Mouse (Mus musculus) intestine, embryonic 15.5 days (tissue): ENCODE data around the gene Pxylp1. TPM values are rescaled to one million over a fixed set of nuclear protein-coding genes. Genes with fewer than 3 reads are reported as not detected.

Experiments used
- ATAC-seq: fragments of 200-750 bp; cut with Nextera tagmentation; 2 replicates; pipeline ENCODE4 v1.8.0; 2017; ENCODE audit warnings: moderate TSS enrichment, moderate library complexity
- H3K27ac ChIP-seq: fragments of 300-500 bp; sonication (generic); 2 replicates; pipeline ENCODE4 v1.5.1; 2015; ENCODE audit warnings: mild to moderate bottlenecking, inconsistent platforms
- H3K27me3 ChIP-seq: fragments of 300-500 bp; sonication (generic); replicated peaks from 2 replicates; pipeline ENCODE4 v1.6.1; 2015; ENCODE audit warnings: inconsistent platforms
- H3K36me3 ChIP-seq: fragments of 300-500 bp; sonication (generic); 2 replicates; pipeline ENCODE4 v1.6.1; 2015; ENCODE audit warnings: inconsistent platforms
- H3K4me1 ChIP-seq: fragments of 300-500 bp; sonication (generic); replicated peaks from 2 replicates; pipeline ENCODE4 v1.6.1; 2015; ENCODE audit warnings: inconsistent platforms
- H3K4me2 ChIP-seq: fragments of 300-500 bp; sonication (generic); replicated peaks from 2 replicates; pipeline ENCODE4 v1.6.1; 2015; ENCODE audit warnings: mild to moderate bottlenecking, inconsistent platforms
- H3K4me3 ChIP-seq: fragments of 300-500 bp; sonication (generic); replicated peaks from 2 replicates; pipeline ENCODE4 v1.5.1; 2015; ENCODE audit warnings: inconsistent platforms
- H3K9ac ChIP-seq: fragments of 300-500 bp; sonication (generic); 2 replicates; pipeline ENCODE4 v1.6.1; 2015; ENCODE audit warnings: inconsistent platforms
- H3K9me3 ChIP-seq: fragments of 300-500 bp; sonication (generic); 2 replicates; pipeline ENCODE4 v1.6.1; 2016; ENCODE audit warnings: inconsistent platforms
- WGBS: fragments of 180-500 bp; shearing (Covaris S2); methylation state at CpG from one replicate; pipeline ENCODE4 v1.1.7; 2015; 5-methylcytosine and 5-hydroxymethylcytosine counted together
- polyA plus RNA-seq: library from polyadenylated mRNA; unstranded; fragments of >200 nt; fragmentation: Nextera tagmentation; extraction: Ambion mirVana; gene quantifications from 2 replicates; pipeline ENCODE4 v1.2.1, GENCODE M21; 2015

The Pxylp1 gene
- polyA plus RNA-seq, 1 experiment from 2014 or later: 41.5 TPM

GRCm38 (mm10) chr9:96851036-96851435, 41.4 kb downstream of the Pxylp1 start:
- 0 out of 2 replicates have a peak overlapping the region, but pooled peaks have one; percentile 57 for H3K27ac ChIP-seq
- WGBS: 74% methylated on average over 7 of the region's 7 CpGs

GRCm38 (mm10) chr9:96849012-96849411, 43.5 kb downstream of the Pxylp1 start:
- Histone ChIP-seq H3K9ac (no peak overlapping the region), H3K4me3 (no peak overlapping the region), H3K4me2 (no peak overlapping the region), H3K27me3 (no peaks in the 10 kb centered on the region), H3K4me1 (peaks cover 12% of the 10 kb centered on the region), H3K9me3 (no peaks in the 10 kb centered on the region), H3K36me3 (no peaks in the 10 kb centered on the region), H3K27ac (no peak overlapping the region)
- WGBS: 65% methylated on average over 5 of the region's 5 CpGs
- no peak for ATAC-seq

More at GRCm38 (mm10) chr9:96851036-96851435, 41.4 kb downstream of the Pxylp1 start:
- no peaks in the 10 kb centered on the region for H3K27me3 ChIP-seq
- peak; percentile 17; the same call in 1 of the 2 replicates for ATAC-seq
- no peak overlapping the region for H3K4me3 ChIP-seq
- no peak overlapping the region for H3K9ac ChIP-seq
- no peak overlapping the region for H3K4me2 ChIP-seq
- no peaks in the 10 kb centered on the region for H3K9me3 ChIP-seq
- no peaks in the 10 kb centered on the region for H3K36me3 ChIP-seq
- H3K4me1 ChIP-seq: peaks cover 12% of the 10 kb centered on the region

- H3K4me2 ChIP-seq: no peak overlapping the region
- H3K4me3 ChIP-seq: no peak overlapping the region
- no peak overlapping the region for H3K27ac ChIP-seq
- no peaks in the 10 kb centered on the region for H3K36me3 ChIP-seq
- no peak overlapping the region for H3K9ac ChIP-seq
- no peak for ATAC-seq
- WGBS: 88% methylated on average over 8 of the region's 8 CpGs
- H3K27me3 ChIP-seq: no peaks in the 10 kb centered on the region
- no peaks in the 10 kb centered on the region for H3K9me3 ChIP-seq
- H3K4me1 ChIP-seq: peaks cover 9% of the 10 kb centered on the region
Measured at GRCm38 (mm10) chr9:96846361-96846760, 46.1 kb downstream of the Pxylp1 start.

- Histone ChIP-seq H3K4me3 (no peak overlapping the region), H3K4me2 (no peak overlapping the region), H3K4me1 (peaks cover 4% of the 10 kb centered on the region; the same call in 1 of the 2 replicates), H3K27me3 (no peaks in the 10 kb centered on the region), H3K36me3 (no peaks in the 10 kb centered on the region), H3K27ac (no peak overlapping the region), H3K9ac (no peak overlapping the region), H3K9me3 (no peaks in the 10 kb centered on the region)
- 55% methylated on average over 3 of the region's 3 CpGs for WGBS
- ATAC-seq: peak; percentile 52
Measured at GRCm38 (mm10) chr9:96844798-96845209, 47.7 kb downstream of the Pxylp1 start.

- ATAC-seq: no peak
- WGBS: 81% methylated on average over 5 of the region's 5 CpGs
- Histone ChIP-seq H3K27me3 (no peaks in the 10 kb centered on the region), H3K9me3 (no peaks in the 10 kb centered on the region), H3K27ac (no peak overlapping the region), H3K4me2 (no peak overlapping the region), H3K36me3 (0 out of 2 replicates have a peak, but pooled peaks cover 5% of the 10 kb centered on the region), H3K9ac (no peak overlapping the region), H3K4me1 (peaks cover 11% of the 10 kb centered on the region), H3K4me3 (no peak overlapping the region)
Measured at GRCm38 (mm10) chr9:96839376-96839775, 53.1 kb downstream of the Pxylp1 start.

GRCm38 (mm10) chr9:96838864-96839263, 53.6 kb downstream of the Pxylp1 start:
- WGBS: 31% methylated on average over 10 of the region's 10 CpGs
- H3K27ac ChIP-seq: no peak overlapping the region
- no peak overlapping the region for H3K9ac ChIP-seq
- peak; percentile 55 for ATAC-seq
- H3K4me2 ChIP-seq: no peak overlapping the region
- no peaks in the 10 kb centered on the region for H3K9me3 ChIP-seq
- peaks cover 11% of the 10 kb centered on the region for H3K4me1 ChIP-seq
- 0 out of 2 replicates have a peak, but pooled peaks cover 5% of the 10 kb centered on the region for H3K36me3 ChIP-seq
- H3K27me3 ChIP-seq: no peaks in the 10 kb centered on the region
- H3K4me3 ChIP-seq: no peak overlapping the region

- 73% methylated on average over 20 of the region's 20 CpGs for WGBS
Measured at GRCm38 (mm10) chr9:96837781-96838420, 54.6 kb downstream of the Pxylp1 start.

GRCm38 (mm10) chr9:96836984-96837383, 55.5 kb downstream of the Pxylp1 start:
- 36% methylated on average over 8 of the region's 8 CpGs for WGBS
- Histone ChIP-seq H3K9ac (no peak overlapping the region), H3K27ac (no peak overlapping the region), H3K36me3 (0 out of 2 replicates have a peak, but pooled peaks cover 5% of the 10 kb centered on the region), H3K4me1 (peaks cover 7% of the 10 kb centered on the region), H3K9me3 (no peaks in the 10 kb centered on the region), H3K4me3 (no peak overlapping the region), H3K27me3 (no peaks in the 10 kb centered on the region), H3K4me2 (no peak overlapping the region)
- ATAC-seq: peak; percentile 31

More at GRCm38 (mm10) chr9:96837781-96838420, 54.6 kb downstream of the Pxylp1 start:
- H3K9ac ChIP-seq: no peak overlapping the region
- H3K9me3 ChIP-seq: no peaks in the 10 kb centered on the region
- no peaks in the 10 kb centered on the region for H3K27me3 ChIP-seq
- no peak overlapping the region for H3K4me2 ChIP-seq
- no peak overlapping the region for H3K4me3 ChIP-seq
- 0 out of 2 replicates have a peak, but pooled peaks cover 5% of the 10 kb centered on the region for H3K36me3 ChIP-seq
- H3K4me1 ChIP-seq: peaks cover 11% of the 10 kb centered on the region
- ATAC-seq: no peak
- H3K27ac ChIP-seq: no peak overlapping the region

GRCm38 (mm10) chr9:96835374-96835921, 57.0 kb downstream of the Pxylp1 start:
- H3K9ac ChIP-seq: no peak overlapping the region
- H3K36me3 ChIP-seq: 0 out of 2 replicates have a peak, but pooled peaks cover 5% of the 10 kb centered on the region
- no peak overlapping the region for H3K4me3 ChIP-seq
- WGBS: 70% methylated on average over 6 of the region's 6 CpGs
- H3K27ac ChIP-seq: no peak overlapping the region
- no peak for ATAC-seq
- H3K9me3 ChIP-seq: no peaks in the 10 kb centered on the region
- H3K27me3 ChIP-seq: no peaks in the 10 kb centered on the region
- no peak overlapping the region for H3K4me2 ChIP-seq
- H3K4me1 ChIP-seq: peaks cover 7% of the 10 kb centered on the region

- Histone ChIP-seq H3K27ac (no peak overlapping the region), H3K36me3 (0 out of 2 replicates have a peak, but pooled peaks cover 7% of the 10 kb centered on the region), H3K4me2 (no peak overlapping the region), H3K9ac (no peak overlapping the region), H3K27me3 (no peaks in the 10 kb centered on the region), H3K4me3 (no peak overlapping the region), H3K9me3 (no peaks in the 10 kb centered on the region), H3K4me1 (peaks cover 4% of the 10 kb centered on the region; the same call in 1 of the 2 replicates)
- WGBS: 67% methylated on average over 5 of the region's 5 CpGs
- peak; percentile 32; the same call in 1 of the 2 replicates for ATAC-seq
Measured at GRCm38 (mm10) chr9:96833606-96834005, 58.9 kb downstream of the Pxylp1 start.

GRCm38 (mm10) chr9:96832516-96832915, 60.0 kb downstream of the Pxylp1 start:
- Histone ChIP-seq H3K36me3 (0 out of 2 replicates have a peak, but pooled peaks cover 12% of the 10 kb centered on the region), H3K9me3 (no peaks in the 10 kb centered on the region), H3K27ac (no peak overlapping the region), H3K4me1 (peaks cover 4% of the 10 kb centered on the region; the same call in 1 of the 2 replicates), H3K4me3 (no peak overlapping the region), H3K27me3 (no peaks in the 10 kb centered on the region), H3K9ac (no peak overlapping the region), H3K4me2 (no peak overlapping the region)
- 79% methylated on average over 4 of the region's 4 CpGs for WGBS
- ATAC-seq: no peak

GRCm38 (mm10) chr9:96830856-96831359, 61.6 kb downstream of the Pxylp1 start:
- Histone ChIP-seq H3K36me3 (0 out of 2 replicates have a peak, but pooled peaks cover 7% of the 10 kb centered on the region), H3K9me3 (no peaks in the 10 kb centered on the region), H3K4me3 (no peak overlapping the region), H3K4me2 (no peak overlapping the region), H3K27me3 (no peaks in the 10 kb centered on the region), H3K9ac (no peak overlapping the region), H3K27ac (no peak overlapping the region), H3K4me1 (no peaks in the 10 kb centered on the region)
- 76% methylated on average over 17 of the region's 17 CpGs for WGBS
- ATAC-seq: no peak
